Mouse (Mus musculus) lung, adult 2 months (tissue): ENCODE data around the gene 4930505A04Rik.

Experiments
- CTCF ChIP-seq: fragments of 200-500 bp; IDR thresholded peaks from 2 replicates; pipeline ENCODE4 v1.5.1; 2011; ENCODE audit warnings: mild to moderate bottlenecking, low read length, control low read depth; ENCODE audit not compliant: insufficient read depth
- POLR2A ChIP-seq: fragments of 200-500 bp; IDR thresholded peaks from 2 replicates; pipeline ENCODE4 v1.6.1; 2011; ENCODE audit warnings: low read depth, mild to moderate bottlenecking, control low read depth, low read length, borderline replicate concordance; ENCODE audit errors: extremely low read depth

DNA sequence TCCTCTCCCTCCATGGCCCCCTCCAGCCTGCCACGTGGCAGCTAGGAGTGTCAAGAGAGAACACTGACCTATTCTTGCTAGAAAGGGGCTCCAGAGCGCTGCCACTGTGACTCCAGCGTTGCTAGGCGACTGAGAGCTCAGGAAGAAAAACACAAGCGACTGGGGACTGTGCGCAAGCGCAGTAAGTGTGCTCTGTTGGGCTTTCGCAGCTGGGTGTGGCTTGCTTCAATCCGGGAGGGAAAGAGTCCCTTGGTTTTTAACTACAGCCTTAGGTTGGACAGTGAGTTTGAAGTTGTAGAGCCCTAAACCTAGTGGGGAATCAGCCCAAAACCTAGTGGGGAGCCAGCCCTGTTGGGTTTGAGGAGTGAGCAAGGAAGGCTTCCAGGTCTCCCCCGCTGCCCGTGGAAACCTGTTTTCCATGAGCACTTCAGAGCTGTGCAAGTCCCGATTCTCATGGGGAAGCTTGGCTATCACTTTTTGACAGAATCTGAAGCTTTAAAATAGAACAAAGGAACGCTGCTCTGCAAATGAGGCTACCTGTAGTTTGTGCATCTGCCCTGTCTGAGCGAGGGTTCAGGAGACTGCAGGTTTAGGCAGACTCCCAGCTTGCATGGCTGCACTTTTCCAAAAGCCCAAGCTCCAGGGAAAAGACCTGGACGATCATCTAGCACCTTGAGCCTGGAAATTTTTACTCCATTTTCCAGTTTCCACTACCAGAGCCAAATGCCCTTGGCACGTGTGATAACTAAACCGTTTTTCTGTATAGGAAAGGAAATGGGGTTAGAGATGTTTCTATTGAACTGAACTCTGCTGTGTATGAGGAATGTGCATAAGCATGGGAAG lies at the start of gene 4930505A04Rik:
- TF ChIP-seq CTCF (no peak), POLR2A (peak; percentile 71; the same call in 1 of the 2 replicates)
